Mouse (Mus musculus): ENCODE results near the gene Ccdc149. TPM values are rescaled to one million over a fixed set of nuclear protein-coding genes. Genes with fewer than 3 reads are reported as not detected.

The Ccdc149 gene
- total RNA-seq, 4 experiments from 2014 or later: 65.0 to 78.6 (median 73.2) TPM

Other genes with a start within 250 kb of the Ccdc149 start
- gene Sod3, start 107.7 kb downstream of the Ccdc149 start, total RNA-seq (2022): 1 to 10 TPM; 3.7 to 6.8 (median 5.1) TPM
- 10 to 100 TPM; 30.1 to 33.0 (median 31.1) TPM for gene Lgi2, start 94.9 kb upstream of the Ccdc149 start, total RNA-seq (2022)
- gene Sepsecs, start 198.2 kb upstream of the Ccdc149 start, total RNA-seq (2022): 10 to 100 TPM; 10.6 to 13.1 (median 11.2) TPM